Mouse (Mus musculus) stomach, postnatal 0 days (tissue): ENCODE results near the gene Gm11733.

Experiments used
- CTCF ChIP-seq: IDR thresholded peaks from 2 replicates; pipeline ENCODE4 v1.5.1; 2016; ENCODE audit warnings: antibody characterized with exemption, low read depth, mild to moderate bottlenecking, moderate library complexity
- EP300 ChIP-seq: optimal IDR thresholded peaks from 2 replicates; pipeline ENCODE3; 2016; ENCODE audit warnings: antibody characterized with exemption

GRCm38 (mm10) chr11:117508972-117509371 is 24.8 kb downstream of the Gm11733 start:
- TF ChIP-seq EP300 (no peak), CTCF (no peak)
